Mouse (Mus musculus) small intestine, adult 2 months (tissue): ENCODE data around the gene Gm3159.
"Not testable (repeated sequence)": the region's sequence is repeated elsewhere in the genome, so short reads cannot be mapped to it uniquely, and the experiment has no call there.

ENCODE experiments used
- CTCF ChIP-seq: fragments of 200-500 bp; IDR thresholded peaks from 2 replicates; pipeline ENCODE4 v1.5.1; 2012; ENCODE audit warnings: low read depth, mild to moderate bottlenecking, control low read depth, inconsistent platforms, low read length, moderate library complexity, mixed read lengths; ENCODE audit not compliant: insufficient replicate concordance, insufficient read length; ENCODE audit errors: extremely low read depth
- POLR2A ChIP-seq: fragments of 200-500 bp; IDR thresholded peaks from 2 replicates; pipeline ENCODE4 v1.6.1; 2012; ENCODE audit warnings: low read depth, mild to moderate bottlenecking, control low read depth, inconsistent platforms, low read length, moderate library complexity

DNA sequence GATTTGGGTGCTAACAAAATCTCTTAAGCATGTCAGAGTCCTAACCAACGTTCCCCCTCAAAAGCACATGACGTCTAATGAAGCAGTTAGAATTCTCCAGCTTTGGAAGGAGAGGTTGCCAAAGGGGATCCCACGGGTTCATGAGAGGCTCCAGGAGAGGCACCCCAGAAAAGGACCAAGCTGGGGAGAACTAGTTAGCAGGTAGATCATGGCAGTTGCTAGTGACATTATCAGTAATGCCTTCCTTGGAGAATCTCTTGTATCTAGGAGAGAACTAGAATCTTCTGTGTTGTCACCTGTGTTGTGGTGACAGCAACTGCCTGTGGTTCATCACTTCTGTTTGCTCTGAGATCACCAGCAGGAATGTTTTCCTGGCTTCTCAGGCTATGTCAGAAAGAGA lies at the start of gene Gm3159:
- TF ChIP-seq POLR2A, CTCF: not testable (repeated sequence)
